Mouse (Mus musculus) embryonic fibroblast, embryonic 13.5 days (primary cell): ENCODE data around the gene Thrb. TPM values are rescaled to one million over a fixed set of nuclear protein-coding genes. Genes with fewer than 3 reads are reported as not detected.

Experiments used
- H3K27ac ChIP-seq: 2 replicates; pipeline ENCODE4 v1.5.1; 2012; ENCODE audit warnings: low read length, control low read depth, inconsistent platforms; ENCODE audit not compliant: insufficient read depth
- H3K4me1 ChIP-seq: 2 replicates; pipeline ENCODE4 v1.6.1; 2011; ENCODE audit warnings: low read length; ENCODE audit not compliant: control insufficient read depth, insufficient read depth
- H3K4me3 ChIP-seq: 2 replicates; pipeline ENCODE4 v1.5.1; 2011; ENCODE audit warnings: mild to moderate bottlenecking, control low read depth, low read length; ENCODE audit not compliant: insufficient read depth
- CTCF ChIP-seq: IDR thresholded peaks from 2 replicates; pipeline ENCODE4 v1.5.1; 2011; ENCODE audit warnings: mild to moderate bottlenecking, control low read depth, low read length, moderate library complexity, borderline replicate concordance; ENCODE audit not compliant: insufficient read depth
- POLR2A ChIP-seq: IDR thresholded peaks from 2 replicates; pipeline ENCODE4 v1.6.1; 2011; ENCODE audit warnings: low read depth, mild to moderate bottlenecking, control low read depth, low read length, moderate library complexity
- polyA plus RNA-seq: library from polyadenylated mRNA; stranded (reverse); fragments of >200 nt; gene quantifications from 2 replicates; pipeline ENCODE4 v1.2.4, GENCODE M21; 2011; ENCODE audit warnings: low read depth; ENCODE audit not compliant: missing spikeins, insufficient read length

The Thrb gene
- polyA plus RNA-seq, 1 experiment = 3.3 TPM

DNA sequence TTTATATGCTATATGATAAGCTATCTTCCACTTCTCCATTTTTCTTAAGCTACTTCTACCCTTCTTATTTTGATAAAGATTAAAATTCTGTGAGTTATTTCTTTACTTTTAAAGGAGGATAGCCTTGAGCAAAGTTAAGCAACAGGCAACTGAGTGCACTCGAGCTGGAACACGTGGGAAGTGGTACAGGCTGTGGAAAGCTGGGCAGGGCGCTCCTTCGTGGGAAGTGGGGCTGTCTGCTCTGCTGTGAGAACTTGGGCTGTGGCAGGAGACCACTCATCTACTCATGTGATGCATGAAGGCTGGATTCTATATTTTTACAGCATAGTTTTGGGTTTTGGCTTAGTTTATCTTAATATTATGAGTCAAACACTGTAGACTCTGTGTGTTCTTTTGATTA is 329.1 kb downstream of the Thrb start:
- Histone ChIP-seq H3K27ac (no peak overlapping the region), H3K4me1 (no peaks in the 10 kb centered on the region), H3K4me3 (no peak overlapping the region)
- no peak for TF ChIP-seq POLR2A
- no peak for TF ChIP-seq CTCF

GRCm38 (mm10) chr14:17990186-17990585 is 330.1 kb downstream of the Thrb start:
- H3K4me3 ChIP-seq = no peak overlapping the region
- no peaks in the 10 kb centered on the region for H3K4me1 ChIP-seq
- TF ChIP-seq POLR2A = no peak
- TF ChIP-seq CTCF = no peak
- H3K27ac ChIP-seq = no peak overlapping the region

- TF ChIP-seq CTCF (no peak), POLR2A (no peak)
- Histone ChIP-seq H3K27ac (no peak overlapping the region), H3K4me3 (no peak overlapping the region), H3K4me1 (no peaks in the 10 kb centered on the region)
These were observed 341.8 kb downstream of the Thrb start for GRCm38 (mm10) chr14:18001886-18002285.

- H3K4me1 ChIP-seq = no peaks in the 10 kb centered on the region
- TF ChIP-seq CTCF (no peak), POLR2A (no peak)
- no peak overlapping the region for H3K4me3 ChIP-seq
- H3K27ac ChIP-seq = no peak overlapping the region
These were observed 343.6 kb downstream of the Thrb start for GRCm38 (mm10) chr14:18003686-18004085.

GRCm38 (mm10) chr14:18008524-18008923 is 348.5 kb downstream of the Thrb start:
- no peaks in the 10 kb centered on the region for H3K4me1 ChIP-seq
- no peak overlapping the region; the same call in 1 of the 2 replicates for H3K27ac ChIP-seq
- H3K4me3 ChIP-seq = no peak overlapping the region
- TF ChIP-seq CTCF = no peak
- TF ChIP-seq POLR2A = no peak

DNA sequence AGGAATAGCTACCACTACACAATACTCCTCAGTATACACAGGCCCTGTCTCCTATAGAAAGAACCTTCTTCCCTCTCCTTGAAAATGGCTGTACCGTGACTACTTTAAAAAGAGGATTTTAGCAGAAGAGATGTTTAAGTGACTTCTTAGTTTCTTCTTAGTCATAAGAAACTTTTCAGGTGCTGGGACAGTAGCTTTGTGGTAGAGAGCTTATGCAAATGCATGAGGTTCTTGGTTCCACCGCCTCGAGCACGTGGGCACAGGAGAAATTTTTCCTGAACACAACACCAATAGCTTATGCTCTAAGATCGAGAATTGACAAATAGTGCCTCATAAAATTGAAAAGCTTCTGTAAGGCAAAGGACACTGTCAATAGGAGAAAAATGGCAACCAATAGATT is 356.5 kb downstream of the Thrb start:
- no peak overlapping the region for H3K27ac ChIP-seq
- H3K4me3 ChIP-seq = no peak overlapping the region
- no peak for TF ChIP-seq CTCF
- TF ChIP-seq POLR2A = no peak
- no peaks in the 10 kb centered on the region for H3K4me1 ChIP-seq

DNA sequence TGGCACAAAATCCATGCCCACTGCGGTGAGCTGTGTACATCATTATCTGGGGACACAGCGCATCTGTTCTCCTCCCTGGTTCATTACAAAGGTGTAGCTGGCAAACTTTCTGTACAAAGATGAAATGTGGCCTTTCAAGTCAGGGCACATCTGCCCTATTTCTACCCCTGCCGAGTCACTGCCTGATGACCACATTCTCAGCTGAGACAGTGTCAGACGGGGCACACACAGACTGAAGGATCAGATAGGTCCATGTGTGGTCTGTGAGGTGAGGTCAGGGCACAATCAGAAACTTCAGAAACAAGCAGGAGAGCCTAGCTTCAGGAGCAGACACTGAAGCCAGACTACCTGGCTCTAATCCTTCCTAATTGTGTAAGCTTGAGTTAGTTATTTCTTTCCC is 360.1 kb downstream of the Thrb start:
- H3K27ac ChIP-seq = no peak overlapping the region
- TF ChIP-seq CTCF (no peak), POLR2A (no peak)
- H3K4me3 ChIP-seq = no peak overlapping the region
- H3K4me1 ChIP-seq = no peaks in the 10 kb centered on the region

DNA sequence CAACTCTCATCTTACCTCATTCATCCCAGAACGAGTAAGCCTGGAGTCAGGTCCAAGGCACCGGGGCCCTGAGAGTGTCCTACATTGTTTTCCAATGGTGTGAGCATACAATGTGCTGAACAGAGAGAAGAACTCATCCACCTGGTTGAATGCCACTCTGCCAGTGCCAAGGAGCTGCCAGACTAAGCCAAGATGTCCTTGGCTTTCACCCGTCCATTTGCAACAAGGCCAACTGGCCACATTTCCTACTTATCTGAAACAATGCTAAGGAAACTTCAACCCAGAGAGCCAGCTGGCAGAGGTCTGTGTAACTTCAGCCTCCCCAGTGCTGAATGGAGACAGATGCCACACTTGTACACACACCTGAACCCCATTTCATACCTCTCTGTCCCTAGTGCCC is 360.6 kb downstream of the Thrb start:
- H3K4me1 ChIP-seq = no peaks in the 10 kb centered on the region
- TF ChIP-seq CTCF (no peak), POLR2A (no peak)
- H3K4me3 ChIP-seq = no peak overlapping the region
- no peak overlapping the region for H3K27ac ChIP-seq

DNA sequence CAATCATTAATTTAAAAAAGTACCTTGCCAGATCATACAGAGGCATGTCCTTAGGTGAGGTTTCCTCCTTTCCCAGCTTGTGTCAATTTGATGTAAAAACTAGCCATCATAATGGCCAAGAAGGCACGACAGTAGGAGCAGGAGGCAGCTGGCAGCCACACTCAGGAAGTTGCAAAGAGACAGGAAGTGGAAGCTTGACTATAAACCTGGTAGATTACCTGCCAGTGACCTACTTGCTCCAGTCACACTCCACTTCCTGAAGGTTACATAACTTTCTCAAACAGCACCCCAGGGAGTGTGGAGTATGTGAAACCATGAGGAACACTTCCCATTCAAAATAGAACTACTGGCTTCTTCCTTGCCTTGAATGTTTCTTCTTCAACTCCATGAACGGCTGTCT is 361.7 kb downstream of the Thrb start:
- H3K4me3 ChIP-seq = no peak overlapping the region
- no peak for TF ChIP-seq CTCF
- TF ChIP-seq POLR2A = no peak
- no peaks in the 10 kb centered on the region for H3K4me1 ChIP-seq
- H3K27ac ChIP-seq = no peak overlapping the region

DNA sequence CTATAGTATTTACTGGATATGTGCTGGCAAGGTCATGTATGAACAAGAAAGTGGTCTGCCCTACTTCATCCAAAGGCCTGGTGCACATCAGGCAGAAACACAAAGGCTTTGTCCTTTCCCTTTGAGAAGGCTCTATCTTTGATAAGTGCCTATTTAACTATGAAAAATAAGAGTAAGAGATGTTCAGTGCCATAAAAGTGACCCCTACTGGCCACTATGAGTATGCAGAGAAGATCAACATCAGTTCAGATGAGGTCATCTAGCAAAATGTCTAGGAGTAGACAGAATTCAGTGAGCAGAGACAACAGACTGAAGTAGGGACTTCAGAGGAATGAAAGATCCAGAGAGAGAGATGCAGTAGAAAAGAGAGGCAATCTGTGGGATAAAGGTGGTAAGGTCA is 362.3 kb downstream of the Thrb start:
- Histone ChIP-seq H3K4me3 (no peak overlapping the region), H3K4me1 (no peaks in the 10 kb centered on the region), H3K27ac (no peak overlapping the region)
- TF ChIP-seq CTCF (no peak), POLR2A (no peak)

DNA sequence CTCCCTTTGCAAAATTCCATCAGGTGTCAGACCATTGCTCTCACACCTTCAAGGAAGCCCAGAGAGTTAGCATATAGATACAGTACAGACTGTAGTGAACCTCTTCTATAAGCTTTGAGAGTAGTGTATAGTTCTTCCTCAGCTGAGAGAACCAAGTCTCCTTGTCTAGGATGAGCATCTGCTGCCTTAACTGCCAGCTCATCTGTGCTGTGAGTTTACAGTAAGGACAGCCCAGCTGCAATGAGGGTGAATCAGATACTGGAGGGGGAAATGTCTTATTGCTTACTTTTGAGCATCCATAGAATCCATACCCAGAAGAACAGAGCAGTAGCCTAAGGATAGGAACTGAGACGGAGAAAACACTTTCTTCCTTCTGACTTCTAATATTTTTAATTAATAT is 367.8 kb downstream of the Thrb start:
- TF ChIP-seq CTCF (no peak), POLR2A (no peak)
- Histone ChIP-seq H3K4me3 (no peak overlapping the region), H3K4me1 (no peaks in the 10 kb centered on the region), H3K27ac (no peak overlapping the region)
